Mouse (Mus musculus) CH12.LX (cell line): Measurements from ENCODE around the gene Ankrd27. TPM values are rescaled to one million over a fixed set of nuclear protein-coding genes. Genes with fewer than 3 reads are reported as not detected.

ENCODE experiments used
- DNase-seq: peaks from one replicate; pipeline ENCODE4 v3.0.0-alpha.2; 2013; ENCODE audit errors: extremely low read depth
- H3K27ac ChIP-seq: 2 replicates; pipeline ENCODE4 v1.5.1; 2012; ENCODE audit warnings: low read depth, mild to moderate bottlenecking, control low read depth, moderate library complexity; ENCODE audit not compliant: insufficient read depth
- H3K27me3 ChIP-seq: replicated peaks from 2 replicates; pipeline ENCODE3; 2012; ENCODE audit warnings: inconsistent platforms
- H3K36me3 ChIP-seq, 2 experiments: replicated peaks in 1 of 2; 2 replicates each; pipeline versions ENCODE3 to v1.6.1; 2012; ENCODE audit warnings: inconsistent platforms in 1 of 2, low read length in 1 of 2, mild to moderate bottlenecking in 1 of 2, mixed read lengths in 1 of 2, moderate library complexity in 1 of 2; ENCODE audit not compliant: control insufficient read depth in 1 of 2, insufficient read depth in 1 of 2
- H3K4me1 ChIP-seq, 2 experiments: 2 replicates each; pipeline ENCODE4 v1.6.1; 2012; ENCODE audit warnings: inconsistent platforms in 1 of 2, moderate library complexity in 1 of 2; ENCODE audit not compliant: insufficient read depth in 2 of 2, control insufficient read depth in 1 of 2
- H3K4me2 ChIP-seq: 2 replicates; pipeline ENCODE4 v1.6.1; 2012; ENCODE audit warnings: low read depth, mild to moderate bottlenecking, control low read depth; ENCODE audit not compliant: poor library complexity, insufficient read depth, severe bottlenecking
- H3K4me3 ChIP-seq, 3 experiments: fragments of 150-350 bp in 1 of 3; sonication (generic) in 1 of 3; replicated peaks in 1 of 3; 2 replicates each; pipeline versions ENCODE3 to v1.5.1; 2011 to 2012; ENCODE audit warnings: low read depth in 2 of 3, low read length in 2 of 3, mild to moderate bottlenecking in 2 of 3, moderate library complexity in 2 of 3, control low read depth in 1 of 3, improper control_type of control experiment in 1 of 3, inconsistent platforms in 1 of 3, mixed read lengths in 1 of 3; ENCODE audit not compliant: poor library complexity in 1 of 3
- H3K79me2 ChIP-seq: replicated peaks from 2 replicates; pipeline ENCODE4 v1.6.1; 2012; ENCODE audit warnings: mild to moderate bottlenecking, moderate library complexity; ENCODE audit not compliant: control insufficient read depth, poor library complexity, insufficient read depth, severe bottlenecking; ENCODE audit errors: extremely low read depth
- H3K9ac ChIP-seq: 2 replicates; pipeline ENCODE4 v1.6.1; 2012; ENCODE audit warnings: low read depth, mild to moderate bottlenecking, control low read depth, moderate library complexity; ENCODE audit not compliant: insufficient read depth
- H3K9me3 ChIP-seq: replicated peaks from 2 replicates; pipeline ENCODE3; 2012; ENCODE audit warnings: low read length, inconsistent platforms, mixed read lengths
- BHLHE40 ChIP-seq: IDR thresholded peaks from 2 replicates; pipeline ENCODE4 v1.6.1; 2011; ENCODE audit warnings: mild to moderate bottlenecking, low read depth, low read length, improper control_type of control experiment
- CTCF ChIP-seq, 2 experiments: IDR thresholded peaks in 1 of 2; conservative IDR thresholded peaks in 1 of 2; 2 replicates each; pipeline ENCODE4 v1.5.1; 2011 to 2012; ENCODE audit warnings: low read depth in 2 of 2, low read length in 2 of 2, improper control_type of control experiment in 1 of 2, inconsistent platforms in 1 of 2, mild to moderate bottlenecking in 1 of 2, moderate library complexity in 1 of 2
- E2F4 ChIP-seq: IDR thresholded peaks from 2 replicates; pipeline ENCODE4 v1.6.1; 2011; ENCODE audit warnings: low read depth, low read length, improper control_type of control experiment; ENCODE audit not compliant: insufficient replicate concordance
- ETS1 ChIP-seq: conservative IDR thresholded peaks from 2 replicates; pipeline ENCODE4 v1.6.1; 2012; ENCODE audit warnings: low read depth, mild to moderate bottlenecking, inconsistent platforms, low read length, improper control_type of control experiment, moderate library complexity
- GABPA ChIP-seq: IDR thresholded peaks from 2 replicates; pipeline ENCODE4 v1.6.1; 2012; ENCODE audit warnings: low read depth, low read length, improper control_type of control experiment, inconsistent platforms; ENCODE audit not compliant: insufficient replicate concordance
- JUND ChIP-seq: conservative IDR thresholded peaks from 2 replicates; pipeline ENCODE4 v1.6.1; 2011; ENCODE audit warnings: low read depth, low read length, improper control_type of control experiment
- MAFK ChIP-seq: IDR thresholded peaks from 2 replicates; pipeline ENCODE4 v1.6.1; 2011; ENCODE audit warnings: low read length, improper control_type of control experiment; ENCODE audit not compliant: insufficient replicate concordance
- MAX ChIP-seq: IDR thresholded peaks from 2 replicates; pipeline ENCODE4 v1.6.1; 2011; ENCODE audit warnings: low read length, improper control_type of control experiment
- MYC ChIP-seq: IDR thresholded peaks from 2 replicates; pipeline ENCODE4 v1.6.1; 2011; ENCODE audit warnings: low read depth, mild to moderate bottlenecking, improper control_type of control experiment, low read length
- NRF1 ChIP-seq: IDR thresholded peaks from 2 replicates; pipeline ENCODE4 v1.6.1; 2014; ENCODE audit warnings: low read depth, mild to moderate bottlenecking, inconsistent platforms, low read length, improper control_type of control experiment, moderate library complexity
- PAX5 ChIP-seq: IDR thresholded peaks from 2 replicates; pipeline ENCODE4 v1.6.1; 2012; ENCODE audit warnings: low read length, inconsistent platforms, mixed read lengths
- RAD21 ChIP-seq: IDR thresholded peaks from 2 replicates; pipeline ENCODE4 v1.6.1; 2011; ENCODE audit warnings: low read depth, mild to moderate bottlenecking, low read length, improper control_type of control experiment, moderate library complexity
- RCOR1 ChIP-seq: conservative IDR thresholded peaks from 2 replicates; pipeline ENCODE4 v1.6.1; 2012; ENCODE audit warnings: low read depth, mild to moderate bottlenecking, inconsistent platforms, low read length, improper control_type of control experiment
- SIN3A ChIP-seq: IDR thresholded peaks from 2 replicates; pipeline ENCODE4 v1.6.1; 2012; ENCODE audit warnings: low read length, improper control_type of control experiment, inconsistent platforms
- SMC3 ChIP-seq: IDR thresholded peaks from 2 replicates; pipeline ENCODE4 v1.6.1; 2011; ENCODE audit warnings: low read depth, low read length, improper control_type of control experiment
- TCF12 ChIP-seq: IDR thresholded peaks from 2 replicates; pipeline ENCODE4 v1.6.1; 2014; ENCODE audit warnings: low read depth, mild to moderate bottlenecking, inconsistent platforms, low read length, improper control_type of control experiment
- UBTF ChIP-seq: IDR thresholded peaks from 2 replicates; pipeline ENCODE4 v1.6.1; 2012; ENCODE audit warnings: low read depth, mild to moderate bottlenecking, inconsistent platforms, low read length, improper control_type of control experiment, moderate library complexity
- ZC3H11A ChIP-seq: IDR thresholded peaks from 2 replicates; pipeline ENCODE4 v1.6.1; 2012; ENCODE audit warnings: low read depth, mild to moderate bottlenecking, inconsistent platforms, low read length, improper control_type of control experiment
- ZMIZ1 ChIP-seq: IDR thresholded peaks from 2 replicates; pipeline ENCODE4 v1.6.1; 2012; ENCODE audit warnings: low read depth, mild to moderate bottlenecking, inconsistent platforms, low read length, improper control_type of control experiment
- ZNF384 ChIP-seq: IDR thresholded peaks from 2 replicates; pipeline ENCODE4 v1.6.1; 2012; ENCODE audit warnings: low read depth, low read length, improper control_type of control experiment, inconsistent platforms
- dilution Hi-C: fragments of 300-500 bp; cut with MboI; formaldehyde crosslinking; loops from 2 replicates; pipeline ENCODE4 v1.14.3; 2020; ENCODE audit warnings: low sequenced_read_pairs; ENCODE audit not compliant: extremely low pct_unique_long_range_greater_than_20kb, extremely low pct_ligation_motif_present
- in situ Hi-C: fragments of 300-500 bp; cut with MboI; formaldehyde crosslinking; loops from 3 replicates; pipeline ENCODE4 v1.14.3; 2019; ENCODE audit warnings: low sequenced_read_pairs, low pct_ligation_motif_present, low pct_unique_long_range_greater_than_20kb, mixed read lengths
- polyA plus RNA-seq: library from polyadenylated mRNA; unstranded; fragments of >175 nt; gene quantifications from 2 replicates; pipeline ENCODE4 v1.2.1, GENCODE M21; 2012; ENCODE audit warnings: low read depth; ENCODE audit not compliant: insufficient read length
- total RNA-seq, 2 experiments: library from RNA; depleted of rRNA; stranded (reverse); fragments of 300-350 nt in 1 of 2; fragments of >200 nt in 1 of 2; gene quantifications; 2 replicates each; pipeline ENCODE4 v1.2.3; 2012 to 2014

Gene Ankrd27
- total and polyA plus RNA-seq, 3 experiments, result 38.6 to 49.1 (median 39.0) TPM

DNA sequence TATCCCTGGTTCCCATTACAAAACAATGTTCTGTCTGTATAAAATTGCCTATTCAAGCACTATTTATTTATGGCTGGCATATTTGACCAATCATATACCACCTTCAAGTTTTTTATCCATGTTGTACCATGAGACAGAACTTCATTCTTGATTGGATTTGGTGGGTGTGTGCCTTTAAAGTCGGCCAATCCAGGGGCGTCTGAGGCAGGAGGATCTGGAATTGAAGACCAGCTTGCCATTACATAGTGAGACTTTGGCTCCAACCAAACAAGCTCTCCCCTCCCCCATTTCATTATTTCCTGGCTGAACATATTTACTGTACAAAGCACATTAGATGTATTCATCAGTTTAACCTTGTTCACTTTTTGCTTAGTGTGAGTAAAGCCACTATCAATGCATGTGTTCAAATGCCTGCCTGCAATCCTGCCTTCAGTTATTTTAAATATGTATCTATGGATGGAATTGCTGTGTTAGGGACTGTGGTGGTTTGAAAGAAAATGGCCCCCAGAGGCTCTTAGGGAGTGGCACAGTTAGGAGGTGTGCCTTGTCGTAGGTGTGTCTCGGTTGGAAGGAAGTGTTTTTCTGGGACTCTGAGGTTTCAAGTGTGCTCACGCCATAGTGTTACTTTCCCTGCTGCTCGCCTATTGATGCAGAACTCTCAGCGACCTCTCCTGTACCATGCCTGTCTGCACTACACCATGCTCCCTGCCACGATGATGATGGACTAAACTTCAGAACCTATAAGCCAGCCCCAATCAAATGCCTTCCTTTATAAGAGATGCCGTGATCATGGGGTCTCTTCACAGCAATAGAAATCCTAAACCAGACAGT lies 62.4 kb downstream of the Ankrd27 start:
- no peak overlapping the region for H3K9ac ChIP-seq
- peaks cover 14% of the 10 kb centered on the region for H3K27me3 ChIP-seq
- H3K4me2 ChIP-seq, result peak overlapping the region; percentile 15; the same call in 1 of the 2 replicates
- peak; percentile 51 for DNase-seq
- H3K27ac ChIP-seq, result no peak overlapping the region
- dilution Hi-C loops, result no loop called here
- peak overlapping the region; percentile 2 to 26 (median 24) for H3K4me3 ChIP-seq
- in situ Hi-C loops, result no loop called here
- TF ChIP-seq MAFK, result no peak
- TF ChIP-seq, all 38 proteins: peak for 0
- Histone ChIP-seq H3K9me3 (peaks cover 10% of the 10 kb centered on the region), H3K4me1 (peaks cover 2 to 26% of the 10 kb centered on the region in 2 experiments; a peak in 3 of 4 replicates), H3K36me3 (peaks cover 15 to 24% of the 10 kb centered on the region in 2 experiments), H3K79me2 (peaks cover 17% of the 10 kb centered on the region)

DNA sequence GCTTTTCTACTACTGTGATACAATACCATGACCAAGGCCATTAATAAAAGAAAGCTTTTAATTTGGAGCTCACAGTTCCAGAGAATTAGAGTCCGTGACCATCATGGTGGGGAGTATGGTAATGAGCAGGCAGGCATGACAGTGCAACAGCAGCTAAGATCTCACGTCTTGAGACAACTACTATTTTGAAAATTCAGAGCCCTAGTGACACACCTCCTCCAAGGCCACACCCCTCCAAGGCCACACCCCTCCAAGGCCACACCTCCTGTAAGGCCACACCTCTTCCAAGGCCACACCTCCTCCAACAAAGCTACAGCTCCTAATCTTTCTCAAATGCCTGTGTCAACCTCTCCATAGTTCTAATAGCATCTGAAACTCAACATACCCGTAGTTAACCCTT lies 63.0 kb downstream of the Ankrd27 start:
- H3K79me2 ChIP-seq, result peaks cover 17% of the 10 kb centered on the region
- H3K27me3 ChIP-seq, result peaks cover 14% of the 10 kb centered on the region
- peak; percentile 76 for DNase-seq
- H3K4me3 ChIP-seq, result peak overlapping the region; percentile 2 to 24 (median 7)
- no peak overlapping the region for H3K27ac ChIP-seq
- TF ChIP-seq TCF12, result no peak
- TF ChIP-seq ETS1, result no peak
- TF ChIP-seq GABPA, result no peak
- no peak for TF ChIP-seq MAX
- TF ChIP-seq PAX5, result no peak
- 0 out of 2 replicates have a peak, but pooled peaks have one; percentile 49 for TF ChIP-seq SIN3A
- peak overlapping the region; percentile 8; the same call in 1 of the 2 replicates for H3K4me2 ChIP-seq
- H3K9me3 ChIP-seq, result peaks cover 10% of the 10 kb centered on the region
- no peak overlapping the region for H3K9ac ChIP-seq
- dilution Hi-C loops, result no loop called here
- H3K36me3 ChIP-seq, result peaks cover 11 to 17% of the 10 kb centered on the region in 2 experiments
- peaks cover 3 to 26% of the 10 kb centered on the region in 2 experiments for H3K4me1 ChIP-seq
- in situ Hi-C loops, result no loop called here

DNA sequence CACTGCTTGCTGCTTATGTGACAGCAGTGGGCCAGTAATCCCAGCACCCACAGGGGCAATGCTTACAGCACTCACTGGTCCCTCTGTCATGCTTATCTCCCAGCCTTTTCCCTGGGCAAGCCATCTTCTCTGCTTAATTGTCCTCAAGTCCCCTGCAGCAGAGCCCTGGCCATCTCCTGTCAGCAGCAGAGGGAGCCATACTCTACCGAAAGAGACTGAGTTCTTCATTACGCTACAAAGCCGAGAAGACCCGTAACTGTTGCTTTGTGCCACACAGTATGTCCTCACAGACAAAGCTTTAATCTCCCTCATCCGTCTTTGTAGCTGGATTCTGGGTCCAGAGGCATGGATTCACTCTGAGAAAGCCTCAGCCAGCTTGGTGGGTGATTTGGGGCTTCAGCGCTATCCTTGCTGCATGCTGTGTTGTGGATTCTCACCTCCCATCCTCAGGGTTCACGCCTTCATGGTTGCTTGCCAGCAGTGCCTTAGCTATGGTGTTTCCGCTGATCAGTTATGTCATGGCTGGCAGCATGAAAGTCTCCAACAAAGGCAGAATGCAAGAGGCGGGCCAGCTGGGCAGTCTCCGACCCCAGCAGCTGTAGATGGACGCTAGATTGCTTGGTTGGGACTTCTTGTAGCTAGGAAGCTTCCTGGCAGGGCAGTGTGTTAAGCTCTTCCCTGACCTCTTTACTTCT lies 64.8 kb downstream of the Ankrd27 start:
- no peak overlapping the region for H3K4me3 ChIP-seq
- no peak overlapping the region for H3K9ac ChIP-seq
- in situ Hi-C loops, result loop anchor here (25.0 kb wide), 1 partner anchor 1711 kb away; no protein-coding TSS in a partner anchor
- no peak overlapping the region for H3K4me2 ChIP-seq
- no peak for TF ChIP-seq JUND
- peak; percentile 46 for TF ChIP-seq RAD21
- TF ChIP-seq MAFK, result no peak
- no peak for TF ChIP-seq TCF12
- no peak for TF ChIP-seq ZC3H11A
- no peak for TF ChIP-seq ZNF384
- no peak for TF ChIP-seq MYC
- no peak for TF ChIP-seq ZMIZ1
- no peak for TF ChIP-seq RCOR1
- TF ChIP-seq GABPA, result no peak
- no peak for TF ChIP-seq NRF1
- no peak for TF ChIP-seq BHLHE40
- peak; percentile 21 for TF ChIP-seq SMC3
- no peak for TF ChIP-seq E2F4
- peak in 1 of 2 experiments; percentile 51; a peak in 3 of 4 replicates for TF ChIP-seq CTCF (conservative IDR thresholded peaks at IDR 0.05 in 1 of 2, IDR thresholded peaks at IDR 0.05 in 1 of 2; ENCODE audit: low read depth in 2 of 2, low read length in 2 of 2)
- TF ChIP-seq UBTF, result no peak
- TF ChIP-seq, all 38 proteins: peak for 3
- Histone ChIP-seq H3K27ac (no peak overlapping the region), H3K27me3 (peaks cover 14% of the 10 kb centered on the region), H3K36me3 (no peaks in the 10 kb centered on the region), H3K4me1 (peaks cover 5 to 20% of the 10 kb centered on the region in 2 experiments), H3K79me2 (peaks cover 9% of the 10 kb centered on the region), H3K9me3 (peaks cover 10% of the 10 kb centered on the region)
- no peak for DNase-seq
- dilution Hi-C loops, result no loop called here
